Mouse (Mus musculus) CH12F3 (cell line): ENCODE measurements around the gene Gfra1.

Experiments used
- in situ Hi-C: fragments of 300-500 bp; cut with MboI; formaldehyde crosslinking; loops from 2 replicates; pipeline ENCODE4 v1.14.3; 2020; ENCODE audit warnings: low sequenced_read_pairs

The Gfra1 gene

GRCm38 (mm10) chr19:58186558-58186957, 269.2 kb downstream of the Gfra1 start:
- in situ Hi-C loops: no loop called here
